ENCODE assay signal across 8 mouse cellular contexts in the genomic region with DNA sequence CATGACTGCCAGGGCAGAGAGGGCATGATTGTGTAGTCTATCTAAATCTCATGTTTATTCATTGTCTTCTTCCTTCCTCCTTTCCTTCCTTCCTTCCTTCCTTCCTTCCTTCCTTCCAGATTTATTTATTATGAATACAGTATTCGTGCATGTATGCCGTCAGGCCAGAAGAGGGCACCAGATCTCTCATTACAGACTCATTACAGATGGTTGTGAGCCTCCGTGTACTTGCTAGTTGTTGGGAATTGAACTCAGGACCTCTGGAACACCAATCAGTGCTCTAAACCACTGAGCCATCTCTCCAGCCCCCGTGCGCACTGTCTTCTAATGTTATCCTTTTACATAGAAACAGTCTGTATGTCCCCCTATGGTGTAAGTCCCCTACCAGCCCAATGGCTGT.
DNase-seq lines count a peak whose midpoint lies in the region; ATAC-seq and TF ChIP-seq lines count a peak whose summit lies in the region.
"Had no signal": no experiment of that assay in that cellular context is flagged by ENCODE, and none has a peak within 500 bp of the region (broad histone marks: within the 10 kb centered on the region; RNA-seq: fewer than 3 reads in every experiment).

No protein-coding gene starts in this region.

- no peaks in the 10 kb centered on the region for H3K9me3 ChIP-seq in kidney, embryonic 14.5 days (ENCODE audit: control insufficient read depth, low read length)
- H3K9me3 ChIP-seq in CH12.LX (replicated peaks; ENCODE audit: low read length), result no peaks in the 10 kb centered on the region

- DNase-seq in kidney, adult 9 months, result peak; percentile 32
- DNase-seq in CH12.LX (ENCODE audit: extremely low read depth), result peak; percentile 64
- DNase-seq in NIH3T3 (ENCODE audit: low read depth), result peak; percentile 80
- DNase-seq in embryo, embryonic 11 days, result peak; percentile 66
- peak; percentile 9 for DNase-seq in lung, postnatal 14 days
- DNase-seq in ovary, postnatal 10 days (ENCODE audit: low spot score), result no peak

- peak; percentile 65 for TF ChIP-seq RAD21 in CH12.LX (IDR thresholded peaks at IDR 0.05; ENCODE audit: low read depth, low read length)

- dilution Hi-C loops in CH12.LX (cut with MboI; ENCODE audit: extremely low pct_ligation_motif_present, extremely low pct_unique_long_range_greater_than_20kb, low sequenced_read_pairs), result no loop called here

- in situ Hi-C loops in CH12.LX (cut with MboI; ENCODE audit: low pct_ligation_motif_present, low pct_unique_long_range_greater_than_20kb, low sequenced_read_pairs), result loop anchor here (5.0 to 25.0 kb wide), 3 partner anchors 71 to 299 kb away; no protein-coding TSS in a partner anchor

- H3K4me2 ChIP-seq in kidney, embryonic 14.5 days (replicated peaks; ENCODE audit: low read depth, low read length), result no peak overlapping the region
- H3K4me2 ChIP-seq in CH12.LX (ENCODE audit: insufficient read depth, low read depth, poor library complexity, severe bottlenecking), result 0 out of 2 replicates have a peak overlapping the region, but pooled peaks have one; percentile 5

- ATAC-seq in kidney, embryonic 14.5 days (ENCODE audit: low FRiP score, low TSS enrichment), result no peak

- no peak overlapping the region for H3K27ac ChIP-seq in kidney, embryonic 14.5 days (ENCODE audit: low read depth, low read length)
- peak overlapping the region; percentile 25; the same call in 1 of the 2 replicates for H3K27ac ChIP-seq in CH12.LX (ENCODE audit: insufficient read depth, low read depth)

- H3K27me3 ChIP-seq in kidney, embryonic 14.5 days (ENCODE audit: control insufficient read depth, insufficient read depth, low read length), result no peaks in the 10 kb centered on the region
- H3K27me3 ChIP-seq in CH12.LX (replicated peaks), result no peaks in the 10 kb centered on the region

- WGBS in kidney, embryonic 14.5 days, result 25% methylated on average over 5 of the region's 5 CpGs

- no peaks in the 10 kb centered on the region for H3K79me2 ChIP-seq in CH12.LX (replicated peaks; ENCODE audit: control insufficient read depth, extremely low read depth, insufficient read depth, poor library complexity, severe bottlenecking)

- no peak for TF ChIP-seq EP300 in CH12.LX (IDR thresholded peaks at IDR 0.05; ENCODE audit: low read length)

- H3K4me3 ChIP-seq in kidney, embryonic 14.5 days (ENCODE audit: low read length), result no peak overlapping the region
- H3K4me3 ChIP-seq in CH12.LX (replicated peaks in 1 of 3; ENCODE audit: low read depth in 2 of 3, low read length in 2 of 3, poor library complexity in 1 of 3), result no peak overlapping the region
- H3K4me3 ChIP-seq: erythroblast, embryonic 14.5 days had no signal

- TF ChIP-seq POLR2A in CH12.LX (IDR thresholded peaks at IDR 0.05; ENCODE audit: low read depth, low read length), result no peak

- no peak overlapping the region for H3K9ac ChIP-seq in kidney, embryonic 14.5 days (ENCODE audit: low read depth, low read length)
- no peak overlapping the region for H3K9ac ChIP-seq in CH12.LX (ENCODE audit: insufficient read depth, low read depth)

- TF ChIP-seq CTCF in CH12.LX (conservative IDR thresholded peaks at IDR 0.05 in 1 of 2, IDR thresholded peaks at IDR 0.05 in 1 of 2; ENCODE audit: low read depth in 2 of 2, low read length in 2 of 2), result peak; percentile 22 to 71; a peak in 2 of 4 replicates

- no peaks in the 10 kb centered on the region for H3K4me1 ChIP-seq in kidney, embryonic 14.5 days (ENCODE audit: control insufficient read depth, insufficient read depth, low read length)
- H3K4me1 ChIP-seq in CH12.LX (ENCODE audit: control insufficient read depth in 1 of 2, insufficient read depth in 2 of 2), result peaks cover 4 to 24% of the 10 kb centered on the region in 2 experiments

- no peaks in the 10 kb centered on the region for H3K36me3 ChIP-seq in kidney, embryonic 14.5 days (ENCODE audit: control insufficient read depth, insufficient read depth, low read length)
- no peaks in the 10 kb centered on the region for H3K36me3 ChIP-seq in CH12.LX (replicated peaks in 1 of 2; ENCODE audit: control insufficient read depth in 1 of 2, insufficient read depth in 1 of 2, low read length in 1 of 2)

TF ChIP-seq in CH12.LX, 34 proteins besides CTCF, POLR2A, EP300 and RAD21:
- TF ChIP-seq NELFE (IDR thresholded peaks at IDR 0.05; ENCODE audit: low read depth, low read length) (no peak), USF1 (IDR thresholded peaks at IDR 0.05; ENCODE audit: low read depth, low read length) (no peak), SMC3 (IDR thresholded peaks at IDR 0.05; ENCODE audit: low read depth, low read length) (peak; percentile 62), ZMIZ1 (IDR thresholded peaks at IDR 0.05; ENCODE audit: low read depth, low read length) (no peak), ZC3H11A (IDR thresholded peaks at IDR 0.05; ENCODE audit: low read depth, low read length) (peak; percentile 32), HCFC1 (IDR thresholded peaks at IDR 0.05; ENCODE audit: low read depth, low read length) (no peak), IRF4 (IDR thresholded peaks at IDR 0.05; ENCODE audit: low read depth, low read length) (peak; percentile 11; the same call in 1 of the 2 replicates), MAX (IDR thresholded peaks at IDR 0.05; ENCODE audit: low read length) (no peak)
